Mouse (Mus musculus): ENCODE measurements at regions not wholly inside any gene's neighbourhood (a gene's known extent, or its start where the extent isn't known, plus 50 kb on each side); places are given as distances from the start of the nearest gene placed in this dataset.

DNA sequence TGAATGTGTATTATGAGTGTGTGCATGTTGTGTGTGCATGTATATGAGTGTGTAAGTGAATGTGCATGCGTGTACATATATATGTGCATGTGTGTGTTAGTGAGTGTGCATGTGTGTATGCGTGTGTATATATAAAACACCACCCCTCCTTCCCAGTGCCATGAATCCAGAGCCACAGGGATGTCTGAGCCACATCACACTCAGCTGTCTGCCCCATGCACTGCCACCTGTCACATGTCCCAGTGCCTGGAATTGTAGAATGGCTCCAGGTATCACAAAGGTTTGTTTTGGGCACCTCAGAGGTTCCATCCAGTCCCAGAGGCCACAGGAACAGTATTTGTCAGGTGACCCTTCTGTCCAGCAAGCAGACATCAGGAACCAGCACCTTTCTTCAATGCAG lies 75.0 kb upstream of the Tnrc6c start:
- TF ChIP-seq POLR2A (IDR thresholded peaks at IDR 0.05; ENCODE audit: control insufficient read depth, low read depth, low read length) (no peak), CTCF (IDR thresholded peaks at IDR 0.05; ENCODE audit: control insufficient read depth, insufficient read depth, insufficient replicate concordance, low read depth, low read length) (no peak)
